Mouse (Mus musculus): ENCODE measurements around the gene Gm14862. TPM values are rescaled to one million over a fixed set of nuclear protein-coding genes. Genes with fewer than 3 reads are reported as not detected.

Gene Gm14862
- polyA plus RNA-seq, 1 experiment from 2014 or later: 3.8 TPM

DNA sequence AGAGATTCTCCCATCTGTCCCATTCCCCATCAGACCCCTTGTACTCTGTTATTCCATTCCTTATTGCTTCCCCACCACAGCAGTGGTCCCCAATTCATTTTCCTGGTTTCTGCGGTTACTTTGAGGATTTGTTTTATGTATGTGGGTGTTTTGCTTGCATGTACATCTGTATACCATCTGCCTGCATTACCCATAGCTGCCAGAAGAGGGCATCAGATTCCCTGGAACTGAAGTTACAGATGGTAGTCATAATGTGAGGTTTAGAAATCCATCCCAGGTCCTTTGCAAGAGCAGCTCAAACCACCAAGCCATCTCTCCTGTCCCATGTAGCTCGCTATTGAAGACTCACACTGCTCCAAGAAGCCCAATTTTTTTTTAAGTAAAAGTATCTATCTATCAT is 40.5 kb downstream of the Gm14862 start:
- no peak for ATAC-seq (ENCODE audit: low read depth)
- H3K9ac ChIP-seq (ENCODE audit: low read depth, low read length): no peak overlapping the region
- H3K27ac ChIP-seq (ENCODE audit: low read length): no peak overlapping the region
- no peak overlapping the region for H3K4me3 ChIP-seq (ENCODE audit: low read depth, low read length)
- H3K4me2 ChIP-seq (ENCODE audit: low read depth, low read length): no peak overlapping the region
- 72% methylated on average over 2 of the region's 2 CpGs for WGBS (ENCODE audit: insufficient replicate concordance)
- H3K27me3 ChIP-seq (ENCODE audit: control insufficient read depth, insufficient read depth, low read depth, low read length): no peaks in the 10 kb centered on the region
- H3K36me3 ChIP-seq (ENCODE audit: control insufficient read depth, insufficient read depth): no peaks in the 10 kb centered on the region
- H3K4me1 ChIP-seq (ENCODE audit: control insufficient read depth, low read depth, low read length): no peaks in the 10 kb centered on the region
- H3K9me3 ChIP-seq (replicated peaks; ENCODE audit: control insufficient read depth, low read length): no peaks in the 10 kb centered on the region

DNA sequence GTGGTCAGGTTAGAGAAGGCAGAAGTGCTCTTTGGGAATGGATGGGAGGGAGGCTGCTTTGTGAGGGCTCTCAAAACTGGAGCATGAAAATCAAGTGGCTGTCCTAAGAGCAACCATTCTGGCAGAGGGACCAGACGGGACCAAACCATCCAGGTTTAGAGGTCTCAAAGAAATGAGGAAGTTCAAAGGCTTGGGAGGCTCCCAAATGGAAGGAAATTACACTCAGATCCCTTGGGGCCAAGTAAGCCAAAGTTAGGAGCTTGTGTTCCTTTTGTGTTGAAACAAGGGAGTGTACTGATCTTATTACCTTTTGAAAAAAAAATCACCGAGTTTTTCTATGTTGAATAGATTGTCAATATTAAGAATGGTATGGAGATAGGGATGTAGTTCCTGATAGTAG is 51.6 kb downstream of the Gm14862 start:
- H3K27me3 ChIP-seq (ENCODE audit: control insufficient read depth, insufficient read depth, low read depth, low read length): peaks cover 5% of the 10 kb centered on the region
- H3K36me3 ChIP-seq (ENCODE audit: control insufficient read depth, insufficient read depth): no peaks in the 10 kb centered on the region
- no peak overlapping the region for H3K27ac ChIP-seq (ENCODE audit: low read length)
- H3K9me3 ChIP-seq (replicated peaks; ENCODE audit: control insufficient read depth, low read length): no peaks in the 10 kb centered on the region
- no peaks in the 10 kb centered on the region for H3K4me1 ChIP-seq (ENCODE audit: control insufficient read depth, low read depth, low read length)
- no peak for ATAC-seq (ENCODE audit: low read depth)
- WGBS (ENCODE audit: insufficient replicate concordance): 48% methylated on average over 2 of the region's 2 CpGs
- H3K4me3 ChIP-seq (ENCODE audit: low read depth, low read length): no peak overlapping the region
- no peak overlapping the region for H3K9ac ChIP-seq (ENCODE audit: low read depth, low read length)
- no peak overlapping the region for H3K4me2 ChIP-seq (ENCODE audit: low read depth, low read length)

DNA sequence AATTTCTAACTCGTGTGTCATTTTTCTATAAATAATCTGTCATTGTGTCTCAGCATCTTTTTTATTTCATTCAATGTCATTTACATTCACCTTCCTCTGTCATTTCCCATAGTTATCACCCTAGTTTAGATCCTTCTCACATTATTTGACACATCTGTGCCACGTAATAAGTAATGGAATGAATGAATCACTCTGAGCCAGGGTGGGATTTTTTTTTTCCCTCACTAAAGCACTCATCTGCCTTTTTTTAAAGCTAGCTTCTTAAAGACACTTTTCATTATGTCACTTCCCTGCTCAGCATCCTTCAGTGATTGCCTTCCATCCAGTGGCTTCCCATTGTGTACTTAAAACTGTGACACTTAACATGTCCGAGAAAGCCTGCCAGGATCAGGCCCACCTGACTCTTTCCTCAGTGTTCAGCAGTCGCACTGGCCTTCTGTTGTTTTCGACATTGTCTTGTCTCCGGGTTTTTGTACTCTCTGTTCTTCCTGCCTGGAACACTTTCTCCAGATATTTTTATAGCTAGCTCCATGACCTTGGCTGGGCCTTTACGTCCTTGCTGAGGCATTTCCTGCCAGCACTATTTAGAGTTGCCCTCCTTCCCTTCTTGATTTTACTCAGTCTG is 53.8 kb downstream of the Gm14862 start:
- no peak overlapping the region for H3K4me2 ChIP-seq (ENCODE audit: low read depth, low read length)
- ATAC-seq (ENCODE audit: low read depth): no peak
- H3K4me3 ChIP-seq (ENCODE audit: low read depth, low read length): no peak overlapping the region
- WGBS (ENCODE audit: insufficient replicate concordance): 50% methylated on average over 7 of the region's 7 CpGs
- no peak overlapping the region for H3K9ac ChIP-seq (ENCODE audit: low read depth, low read length)
- H3K9me3 ChIP-seq (replicated peaks; ENCODE audit: control insufficient read depth, low read length): no peaks in the 10 kb centered on the region; the same call in 1 of the 2 replicates
- H3K27me3 ChIP-seq (ENCODE audit: control insufficient read depth, insufficient read depth, low read depth, low read length): peaks cover 17% of the 10 kb centered on the region
- no peak overlapping the region for H3K27ac ChIP-seq (ENCODE audit: low read length)
- no peaks in the 10 kb centered on the region for H3K36me3 ChIP-seq (ENCODE audit: control insufficient read depth, insufficient read depth)
- H3K4me1 ChIP-seq (ENCODE audit: control insufficient read depth, low read depth, low read length): no peaks in the 10 kb centered on the region

DNA sequence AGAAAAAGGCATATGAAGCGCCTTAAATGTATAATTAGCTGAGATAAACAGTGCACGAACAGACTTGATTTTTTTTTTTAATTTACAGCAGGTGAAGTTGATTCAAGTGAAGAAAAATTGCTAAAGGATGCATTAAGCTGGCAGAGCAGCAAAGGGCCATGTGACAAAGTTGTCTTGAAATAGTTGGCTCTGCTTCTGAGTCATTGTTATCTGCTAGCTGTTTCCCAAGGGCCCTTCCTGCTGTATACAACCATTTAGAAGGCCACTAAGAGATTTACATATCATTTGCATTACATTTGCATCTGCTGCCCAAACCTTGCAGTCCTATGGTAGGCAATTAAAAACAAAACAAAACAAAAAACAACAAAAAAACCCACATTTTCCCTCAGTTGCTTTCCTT is 54.7 kb downstream of the Gm14862 start:
- no peaks in the 10 kb centered on the region for H3K4me1 ChIP-seq (ENCODE audit: control insufficient read depth, low read depth, low read length)
- 51% methylated on average over 2 of the region's 2 CpGs for WGBS (ENCODE audit: insufficient replicate concordance)
- H3K9me3 ChIP-seq (replicated peaks; ENCODE audit: control insufficient read depth, low read length): no peaks in the 10 kb centered on the region; the same call in 1 of the 2 replicates
- H3K4me3 ChIP-seq (ENCODE audit: low read depth, low read length): no peak overlapping the region
- peaks cover 17% of the 10 kb centered on the region for H3K27me3 ChIP-seq (ENCODE audit: control insufficient read depth, insufficient read depth, low read depth, low read length)
- ATAC-seq (ENCODE audit: low read depth): no peak
- no peak overlapping the region for H3K4me2 ChIP-seq (ENCODE audit: low read depth, low read length)
- H3K9ac ChIP-seq (ENCODE audit: low read depth, low read length): no peak overlapping the region
- H3K27ac ChIP-seq (ENCODE audit: low read length): no peak overlapping the region
- no peaks in the 10 kb centered on the region for H3K36me3 ChIP-seq (ENCODE audit: control insufficient read depth, insufficient read depth)

Other genes starting within 250 kb of the Gm14862 start
- gene Fthl17e, start 223.4 kb downstream of the Gm14862 start, polyA plus RNA-seq (2015; fragmentation: Nextera tagmentation; extraction: Ambion mirVana): not detected in 2 replicates
- not detected in 2 replicates for gene Fthl17f, start 193.9 kb downstream of the Gm14862 start, polyA plus RNA-seq (2015; fragmentation: Nextera tagmentation; extraction: Ambion mirVana)
- gene 4930402K13Rik, start 152.3 kb downstream of the Gm14862 start, polyA plus RNA-seq (2015; fragmentation: Nextera tagmentation; extraction: Ambion mirVana): not detected in 2 replicates
- gene Lancl3, start 57.0 kb downstream of the Gm14862 start, polyA plus RNA-seq (2015; fragmentation: Nextera tagmentation; extraction: Ambion mirVana): 0.19 and 0.33 TPM in 2 replicates
- 25.2 and 26.2 TPM in 2 replicates for gene Xk, start 15.9 kb upstream of the Gm14862 start, polyA plus RNA-seq (2015; fragmentation: Nextera tagmentation; extraction: Ambion mirVana)
- gene H2al1m, start 26.9 kb upstream of the Gm14862 start, polyA plus RNA-seq (2015; fragmentation: Nextera tagmentation; extraction: Ambion mirVana): 2.2 and 2.3 TPM in 2 replicates
- gene H2al1k, start 93.7 kb upstream of the Gm14862 start, polyA plus RNA-seq (2015; fragmentation: Nextera tagmentation; extraction: Ambion mirVana): not detected in 2 replicates
- 17.9 and 19.6 TPM in 2 replicates for gene Cybb, start 230.9 kb upstream of the Gm14862 start, polyA plus RNA-seq (2015; fragmentation: Nextera tagmentation; extraction: Ambion mirVana)

Measured in liver, embryonic 16.5 days (tissue).